Mouse (Mus musculus): ENCODE measurements around the gene Rad23b.

DNA sequence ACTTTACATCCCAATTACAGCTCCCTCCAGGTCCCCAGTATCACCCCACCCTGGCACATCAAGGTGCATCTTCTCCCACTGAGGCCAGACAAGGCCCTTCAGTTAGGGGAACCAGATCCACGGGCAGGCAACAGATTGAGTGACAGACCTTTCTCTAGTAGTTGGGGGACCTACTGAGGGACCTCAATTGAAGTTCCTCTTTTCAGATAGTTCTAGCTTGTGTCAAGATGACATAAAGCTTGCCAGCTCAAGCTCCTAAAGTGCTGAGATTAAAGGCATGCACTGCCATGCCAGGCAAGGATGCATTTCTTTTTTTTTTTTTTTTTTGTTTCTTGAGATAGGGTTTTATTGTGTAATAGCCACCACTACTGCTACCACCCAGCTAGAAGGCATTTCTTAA, 16.2 kb downstream of the Rad23b start:
- no peak for TF ChIP-seq CTCF (IDR thresholded peaks at IDR 0.05; ENCODE audit: extremely low read depth, insufficient read depth, low read length)
- no peak for TF ChIP-seq POLR2A (IDR thresholded peaks at IDR 0.05; ENCODE audit: extremely low read depth, insufficient read depth, low read length)
